Mouse (Mus musculus): ENCODE data around the gene Erg.

DNA sequence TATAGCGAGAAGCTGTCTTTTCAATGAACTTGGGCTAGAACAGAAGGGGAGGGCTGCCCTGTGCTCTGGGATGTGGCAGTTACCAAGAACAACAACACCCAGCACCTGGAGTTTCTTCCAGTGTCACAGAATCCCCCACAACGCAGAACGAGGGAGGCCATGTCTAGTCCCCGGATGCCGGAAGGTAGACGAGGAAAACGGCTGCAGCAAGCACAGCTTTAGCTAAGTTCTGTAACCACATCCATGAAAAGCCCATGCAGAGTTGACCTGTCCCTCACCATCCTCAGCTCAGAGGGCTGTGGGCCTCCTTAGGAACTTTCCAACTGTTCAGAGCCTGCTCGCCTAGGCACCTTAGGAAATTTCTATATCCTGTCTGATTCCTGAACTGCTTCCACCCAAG, 130.5 kb downstream of the Erg start:
- no peak for TF ChIP-seq POLR2A (IDR thresholded peaks at IDR 0.05; ENCODE audit: borderline replicate concordance, insufficient read depth, low read length)
- no peak for TF ChIP-seq CTCF (IDR thresholded peaks at IDR 0.05; ENCODE audit: borderline replicate concordance, insufficient read depth, low read depth, low read length)
